Mouse (Mus musculus) ES-E14 (cell line): ENCODE results near the gene Camk2b. TPM values are rescaled to one million over a fixed set of nuclear protein-coding genes. Genes with fewer than 3 reads are reported as not detected.

Experiments
- DNase-seq: peaks from one replicate; pipeline ENCODE4 v3.0.0-alpha.2; 2013; ENCODE audit warnings: low read depth, low spot score
- H3K27ac ChIP-seq: 2 replicates; pipeline ENCODE4 v1.5.1; 2012; ENCODE audit warnings: low read depth, mild to moderate bottlenecking, low read length, moderate library complexity, mixed read lengths; ENCODE audit not compliant: poor library complexity, insufficient read depth, severe bottlenecking
- H3K36me3 ChIP-seq: 2 replicates; pipeline ENCODE4 v1.6.1; 2012; ENCODE audit warnings: mild to moderate bottlenecking, low read length, moderate library complexity, mixed read lengths; ENCODE audit not compliant: control insufficient read depth, poor library complexity, insufficient read depth, severe bottlenecking
- H3K4me1 ChIP-seq, 2 experiments: fragments of 150-350 bp in 1 of 2; sonication (generic) in 1 of 2; 2 replicates each; pipeline ENCODE4 v1.6.1; 2012; ENCODE audit warnings: low read length in 2 of 2, mild to moderate bottlenecking in 1 of 2, mixed read lengths in 1 of 2; ENCODE audit not compliant: control insufficient read depth in 2 of 2, insufficient read depth in 2 of 2, poor library complexity in 1 of 2
- H3K4me3 ChIP-seq, 2 experiments: fragments of 150-350 bp in 1 of 2; sonication (generic) in 1 of 2; 2 replicates each; pipeline ENCODE4 v1.5.1; 2012; ENCODE audit warnings: low read length in 2 of 2, low read depth in 1 of 2, mild to moderate bottlenecking in 1 of 2, mixed read lengths in 1 of 2; ENCODE audit not compliant: insufficient read depth in 1 of 2, poor library complexity in 1 of 2, severe bottlenecking in 1 of 2
- H3K9ac ChIP-seq: 2 replicates; pipeline ENCODE4 v1.6.1; 2012; ENCODE audit warnings: low read depth, mild to moderate bottlenecking, low read length, mixed read lengths; ENCODE audit not compliant: poor library complexity, insufficient read depth, severe bottlenecking
- H3K9me3 ChIP-seq: fragments of 150-350 bp; sonication (generic); 2 replicates; pipeline ENCODE4 v1.6.1; 2012; ENCODE audit warnings: low read depth, mild to moderate bottlenecking, low read length; ENCODE audit not compliant: control insufficient read depth, insufficient read depth
- CHD2 ChIP-seq: IDR thresholded peaks from 2 replicates; pipeline ENCODE4 v1.6.1; 2014; ENCODE audit warnings: mild to moderate bottlenecking, low read depth, low read length, inconsistent platforms
- HCFC1 ChIP-seq: IDR thresholded peaks from 2 replicates; pipeline ENCODE4 v1.6.1; 2012; ENCODE audit warnings: low read length, inconsistent platforms, borderline replicate concordance; ENCODE audit not compliant: insufficient read depth
- MAFK ChIP-seq: IDR thresholded peaks from 2 replicates; pipeline ENCODE4 v1.6.1; 2014; ENCODE audit warnings: mild to moderate bottlenecking, low read depth, low read length, inconsistent platforms; ENCODE audit not compliant: insufficient read depth
- ZC3H11A ChIP-seq: IDR thresholded peaks from 2 replicates; pipeline ENCODE4 v1.6.1; 2012; ENCODE audit warnings: low read depth, mild to moderate bottlenecking, inconsistent platforms, low read length, borderline replicate concordance
- ZNF384 ChIP-seq: IDR thresholded peaks from 2 replicates; pipeline ENCODE4 v1.6.1; 2012; ENCODE audit warnings: low read depth, low read length, inconsistent platforms
- in situ Hi-C, 2 experiments: fragments of 600-800 bp; cut with MboI; formaldehyde crosslinking; loops; one replicate each; pipeline ENCODE4 v1.15.1; 2025; ENCODE audit warnings: low sequenced_read_pairs in 2 of 2, inconsistent platforms in 1 of 2; ENCODE audit not compliant: unreplicated experiment in 2 of 2
- total RNA-seq: library from RNA; depleted of rRNA; stranded (reverse); fragments of 300-350 nt; gene quantifications from 2 replicates; pipeline ENCODE4 v1.2.3, GENCODE M21; 2012

The Camk2b gene
- total RNA-seq, 1 experiment: 6.4 TPM

GRCm38 (mm10) chr11:5994880-5995279 is 71.3 kb downstream of the Camk2b start:
- in situ Hi-C loops: loop anchor here (5.0 to 10.0 kb wide), 3 partner anchors 197 to 270 kb away; partner anchors contain the start of gene Ddx56 (in 1 of the 2)
- no peaks in the 10 kb centered on the region for H3K9me3 ChIP-seq

GRCm38 (mm10) chr11:5994212-5994611 is 72.0 kb downstream of the Camk2b start:
- Histone ChIP-seq H3K36me3 (no peaks in the 10 kb centered on the region; the same call in 1 of the 2 replicates), H3K4me3 (no peak overlapping the region), H3K4me1 (peaks cover 2 to 11% of the 10 kb centered on the region in 2 experiments; a peak in 1 of 4 replicates), H3K9ac (no peak overlapping the region), H3K27ac (no peak overlapping the region), H3K9me3 (no peaks in the 10 kb centered on the region)
- no peak for TF ChIP-seq HCFC1
- no peak for TF ChIP-seq ZC3H11A
- no peak for TF ChIP-seq MAFK
- TF ChIP-seq ZNF384: no peak
- no peak for TF ChIP-seq CHD2
- in situ Hi-C loops: loop anchor here (5.0 to 10.0 kb wide), 3 partner anchors 198 to 271 kb away; partner anchors contain the start of gene Ddx56 (in 1 of the 2)
- no peak for DNase-seq

More at GRCm38 (mm10) chr11:5994880-5995279, 71.3 kb downstream of the Camk2b start:
- Histone ChIP-seq H3K4me3 (no peak overlapping the region), H3K4me1 (peaks cover 2 to 10% of the 10 kb centered on the region in 2 experiments; a peak in 1 of 4 replicates), H3K9ac (no peak overlapping the region), H3K27ac (no peak overlapping the region), H3K36me3 (no peaks in the 10 kb centered on the region; the same call in 1 of the 2 replicates)
- TF ChIP-seq CHD2: no peak
- no peak for TF ChIP-seq MAFK
- no peak for TF ChIP-seq HCFC1
- no peak for TF ChIP-seq ZNF384
- TF ChIP-seq ZC3H11A: no peak
- no peak for DNase-seq

GRCm38 (mm10) chr11:5990910-5991309 is 75.3 kb downstream of the Camk2b start:
- peak; percentile 72 for DNase-seq
- no peak overlapping the region for H3K4me3 ChIP-seq
- no peak overlapping the region for H3K27ac ChIP-seq
- H3K4me1 ChIP-seq: peaks cover 2 to 9% of the 10 kb centered on the region in 2 experiments; a peak in 1 of 4 replicates
- TF ChIP-seq ZC3H11A (0 out of 2 replicates have a peak, but pooled peaks have one; percentile 39), CHD2 (no peak)
- in situ Hi-C loops: loop anchor here (5.0 to 10.0 kb wide), 3 partner anchors 201 to 274 kb away; partner anchors contain the start of gene Ddx56 (in 1 of the 2)
- no peaks in the 10 kb centered on the region for H3K9me3 ChIP-seq
- H3K9ac ChIP-seq: no peak overlapping the region
- peaks cover 3% of the 10 kb centered on the region; the same call in 1 of the 2 replicates for H3K36me3 ChIP-seq

- no peak for DNase-seq
- no peak overlapping the region for H3K4me3 ChIP-seq
- no peak overlapping the region; the same call in 1 of the 2 replicates for H3K9ac ChIP-seq
- no peaks in the 10 kb centered on the region for H3K9me3 ChIP-seq
- in situ Hi-C loops: loop anchor here (5.0 to 10.0 kb wide), 3 partner anchors 202 to 275 kb away; partner anchors contain the start of gene Ddx56 (in 1 of the 2)
- no peak overlapping the region; the same call in 1 of the 2 replicates for H3K27ac ChIP-seq
- TF ChIP-seq MAFK (no peak), HCFC1 (no peak)
- peaks cover 3% of the 10 kb centered on the region; the same call in 1 of the 2 replicates for H3K36me3 ChIP-seq
- peaks cover 2 to 9% of the 10 kb centered on the region in 2 experiments; a peak in 1 of 4 replicates for H3K4me1 ChIP-seq
Observed at GRCm38 (mm10) chr11:5989954-5990593, 76.1 kb downstream of the Camk2b start.
